Mouse (Mus musculus) gastrocnemius, postnatal 36 days (tissue): ENCODE measurements around the gene Ccnf. TPM values are rescaled to one million over a fixed set of nuclear protein-coding genes. Genes with fewer than 3 reads are reported as not detected.
A peak's percentile ranks its signal among the peaks of the same experiment; 100 is the strongest.

Experiments
- DNase-seq, 2 experiments: peaks; one replicate each; pipeline ENCODE4 v3.0.0; 2022
- intact Hi-C: fragments of 180-260 bp; cut with DNase I; formaldehyde crosslinking; loops from one replicate; pipeline ENCODE4 v1.15.1; 2025
- total RNA-seq, 2 experiments: library from RNA; stranded (reverse); gene quantifications; 2 replicates each; pipeline ENCODE4 v1.2.3; 2021

Ccnf gene
- total RNA-seq, 2 experiments from 2014 or later: 0.91 to 1.1 TPM

GRCm38 (mm10) chr17:24226721-24227120 is 24.6 kb downstream of the Ccnf start:
- intact Hi-C loops: no loop called here
- no peak for DNase-seq

GRCm38 (mm10) chr17:24225851-24226250 is 25.4 kb downstream of the Ccnf start:
- intact Hi-C loops: no loop called here
- no peak for DNase-seq

- intact Hi-C loops: no loop called here
- DNase-seq: no peak
Observed at GRCm38 (mm10) chr17:24224741-24225140, 26.5 kb downstream of the Ccnf start.

DNA sequence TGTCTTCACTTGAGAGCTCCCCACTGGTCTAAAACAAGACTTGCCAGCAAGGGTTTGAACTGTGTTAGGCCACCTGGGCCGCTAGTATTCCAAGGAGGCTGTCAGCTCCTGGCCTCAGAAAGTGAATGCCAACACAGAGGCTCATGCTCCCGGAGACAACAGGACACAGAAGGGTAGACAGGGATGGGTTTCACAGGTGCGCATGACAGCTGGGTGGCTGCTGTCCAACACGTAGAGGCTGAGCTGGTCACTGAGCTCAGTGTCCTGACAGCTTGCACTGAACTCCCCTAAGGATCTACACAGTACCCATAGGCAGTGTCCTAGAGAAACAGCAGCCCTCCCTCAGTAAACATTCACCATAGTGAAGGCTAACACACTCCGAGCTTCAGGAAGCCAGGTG is 27.8 kb downstream of the Ccnf start:
- no peak for DNase-seq
- intact Hi-C loops: no loop called here

DNA sequence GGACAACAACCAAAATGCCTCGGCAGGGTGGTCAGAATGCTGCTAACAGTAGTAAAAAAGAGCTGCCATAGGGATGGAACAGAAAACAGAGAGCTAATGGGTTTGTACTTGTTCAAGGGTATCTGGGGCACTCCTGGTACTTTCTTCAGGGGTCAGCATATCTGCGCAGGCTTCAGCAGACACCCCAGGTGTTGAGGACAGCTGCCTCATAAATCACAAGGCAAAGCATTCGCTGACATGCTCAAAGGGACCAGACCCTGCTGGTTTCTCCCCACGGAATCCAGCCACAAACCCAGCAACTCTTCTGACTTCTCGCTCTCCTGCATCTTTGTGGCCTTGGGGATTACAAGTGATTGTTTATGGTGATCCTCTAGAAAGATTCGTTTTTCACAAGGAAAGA is 28.6 kb downstream of the Ccnf start:
- intact Hi-C loops: no loop called here
- no peak for DNase-seq

- peak; percentile 91 to 93 for DNase-seq
- intact Hi-C loops: no loop called here
Observed at GRCm38 (mm10) chr17:24220435-24221411, 30.6 kb downstream of the Ccnf start, which contains the start of gene Tedc2. TSS of gene Tedc2 (minus strand) at chr17:24220851.

DNA sequence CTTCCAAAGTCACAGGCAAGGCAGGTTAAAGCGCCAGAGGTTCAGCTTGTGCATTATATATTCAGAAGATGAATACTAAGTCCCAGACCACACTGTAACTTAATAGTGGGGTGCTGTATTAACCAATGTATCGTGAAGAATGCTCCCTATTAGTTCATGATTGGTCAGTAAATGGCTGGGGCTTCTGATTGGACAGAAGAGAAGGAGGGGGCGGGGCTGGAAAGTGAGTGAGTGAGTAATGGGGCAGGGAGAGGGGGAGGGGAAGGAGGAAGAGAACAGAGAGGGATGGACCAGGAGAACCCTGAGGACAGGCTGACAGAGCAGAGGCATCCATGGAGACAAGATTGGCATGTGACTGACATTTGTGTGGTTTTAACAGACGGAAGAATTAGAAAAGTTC is 34.4 kb downstream of the Ccnf start:
- DNase-seq: no peak
- intact Hi-C loops: no loop called here

- intact Hi-C loops: no loop called here
- DNase-seq: no peak
Observed at GRCm38 (mm10) chr17:24213186-24213585, 38.1 kb downstream of the Ccnf start.

GRCm38 (mm10) chr17:24212441-24213018 is 38.8 kb downstream of the Ccnf start:
- intact Hi-C loops: no loop called here
- no peak for DNase-seq

- no peak for DNase-seq
- intact Hi-C loops: no loop called here
Observed at GRCm38 (mm10) chr17:24211631-24212440, 39.4 kb downstream of the Ccnf start.

DNA sequence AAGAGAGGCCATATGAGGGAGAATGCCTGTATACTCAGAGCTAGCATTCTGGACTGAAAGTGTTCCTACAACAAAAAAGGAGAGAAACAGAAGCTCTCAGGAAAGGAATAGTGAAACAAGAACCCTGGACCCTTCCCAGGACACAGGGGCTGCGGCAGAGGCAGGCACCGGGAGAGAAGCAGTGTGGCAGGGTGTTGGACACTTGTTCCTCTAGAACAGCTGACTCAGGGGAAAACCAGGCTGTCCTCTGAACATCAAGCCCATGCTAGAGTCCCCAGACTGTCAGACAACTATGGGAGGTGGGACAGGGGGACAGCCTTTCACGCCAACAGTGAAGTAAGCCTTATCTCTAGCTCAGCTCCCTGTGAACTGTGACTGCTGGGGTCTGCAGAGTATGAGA is 40.7 kb downstream of the Ccnf start:
- no peak for DNase-seq
- intact Hi-C loops: no loop called here

GRCm38 (mm10) chr17:24209916-24210240 is 41.4 kb downstream of the Ccnf start:
- no peak for DNase-seq
- intact Hi-C loops: no loop called here

DNA sequence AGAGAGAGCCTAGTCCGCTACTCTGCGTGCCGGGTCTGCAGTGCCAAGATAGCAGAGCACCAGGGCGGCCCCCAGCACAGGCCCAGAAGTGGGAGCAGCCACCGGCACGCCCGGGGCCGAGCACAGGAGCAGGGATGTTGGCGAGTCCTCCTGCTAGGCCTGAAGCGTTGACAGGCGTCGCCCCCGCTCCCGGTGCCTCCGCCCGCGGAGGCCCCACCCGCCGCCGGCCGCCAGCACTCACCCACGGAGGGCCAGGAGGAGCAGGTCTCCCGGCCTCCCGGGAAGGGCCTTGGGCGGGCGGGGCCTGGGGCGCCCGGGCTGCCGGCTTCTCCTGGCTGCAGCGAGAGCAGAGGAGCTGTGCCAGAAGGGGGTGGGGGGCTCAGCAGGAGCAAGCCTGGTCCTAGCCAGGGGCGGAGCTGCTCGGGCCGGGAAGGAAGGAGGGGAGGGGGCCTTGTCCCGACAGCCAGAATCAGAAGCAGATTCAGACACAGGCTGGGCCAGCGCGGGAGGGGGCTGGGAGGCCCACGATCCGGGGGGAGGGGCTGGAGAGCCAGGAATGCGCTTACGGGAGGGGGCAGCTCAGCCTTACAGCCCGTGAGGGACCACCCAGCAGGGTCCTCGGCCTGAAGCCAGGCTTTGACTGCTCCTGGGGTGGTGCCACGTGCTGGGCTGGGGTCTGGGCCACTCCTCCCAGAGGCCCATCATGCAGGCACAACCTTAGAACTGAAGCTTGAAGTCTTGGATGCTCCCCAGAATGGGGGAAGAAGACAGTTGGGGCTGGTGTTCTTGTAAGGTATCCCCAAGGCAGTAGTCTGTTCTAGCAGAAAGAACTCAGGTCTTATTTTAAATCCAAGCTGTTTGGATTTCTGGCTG is 42.0 kb downstream of the Ccnf start, which contains the start of gene Ntn3:
Gene Ntn3, minus strand, starts transcription at position 489 of the 873 bp plus-strand sequence.
- intact Hi-C loops: no loop called here
- DNase-seq: peak in 1 of 2 experiments; percentile 43

- intact Hi-C loops: no loop called here
Observed at GRCm38 (mm10) chr17:24208641-24209042, 42.6 kb downstream of the Ccnf start.

DNA sequence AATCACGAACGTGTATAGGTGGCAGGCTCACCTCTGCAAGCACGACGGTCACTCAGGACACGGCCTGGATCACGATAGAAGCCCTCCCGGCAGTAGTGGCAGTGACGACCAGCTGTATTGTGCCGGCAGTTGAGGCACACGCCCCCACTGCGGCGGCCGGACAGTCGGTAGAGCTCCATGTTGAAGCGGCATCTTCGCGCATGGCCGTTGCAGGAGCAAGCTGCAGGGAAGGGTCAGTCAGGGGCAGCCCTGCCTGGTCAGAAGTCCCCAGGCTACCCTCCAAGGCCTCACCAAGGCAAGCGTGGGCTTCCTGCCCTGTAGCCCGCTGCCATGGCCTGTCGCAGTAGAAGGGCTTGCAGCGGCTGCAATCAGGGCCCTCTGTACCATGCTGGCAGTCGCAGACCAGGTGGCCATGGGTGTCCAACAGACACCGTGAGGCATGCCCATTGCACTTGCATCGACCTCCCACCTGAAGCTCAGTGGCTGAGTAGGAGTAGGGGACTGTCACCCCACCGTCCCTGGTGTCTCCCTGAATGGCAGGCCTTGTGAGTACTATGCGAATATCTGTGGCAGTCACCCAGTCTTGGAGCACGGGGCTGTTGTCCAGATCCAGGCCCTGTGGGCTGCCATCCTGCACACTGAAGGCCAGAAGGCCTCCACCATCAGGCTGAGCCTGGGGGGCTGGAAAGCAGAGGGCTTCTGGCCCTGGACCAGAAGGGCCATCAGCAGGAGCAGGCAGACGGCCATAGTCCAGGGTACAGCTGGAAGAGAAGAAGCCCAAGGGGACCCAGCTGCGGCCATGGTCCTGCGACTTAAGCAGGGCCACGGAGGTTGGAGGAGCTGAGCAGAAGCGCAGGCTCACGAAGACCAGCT is 43.3 kb downstream of the Ccnf start:
- intact Hi-C loops: no loop called here
- no peak for DNase-seq

More at GRCm38 (mm10) chr17:24208641-24209042, 42.6 kb downstream of the Ccnf start:
- peak in 1 of 2 experiments; percentile 36 for DNase-seq

DNA sequence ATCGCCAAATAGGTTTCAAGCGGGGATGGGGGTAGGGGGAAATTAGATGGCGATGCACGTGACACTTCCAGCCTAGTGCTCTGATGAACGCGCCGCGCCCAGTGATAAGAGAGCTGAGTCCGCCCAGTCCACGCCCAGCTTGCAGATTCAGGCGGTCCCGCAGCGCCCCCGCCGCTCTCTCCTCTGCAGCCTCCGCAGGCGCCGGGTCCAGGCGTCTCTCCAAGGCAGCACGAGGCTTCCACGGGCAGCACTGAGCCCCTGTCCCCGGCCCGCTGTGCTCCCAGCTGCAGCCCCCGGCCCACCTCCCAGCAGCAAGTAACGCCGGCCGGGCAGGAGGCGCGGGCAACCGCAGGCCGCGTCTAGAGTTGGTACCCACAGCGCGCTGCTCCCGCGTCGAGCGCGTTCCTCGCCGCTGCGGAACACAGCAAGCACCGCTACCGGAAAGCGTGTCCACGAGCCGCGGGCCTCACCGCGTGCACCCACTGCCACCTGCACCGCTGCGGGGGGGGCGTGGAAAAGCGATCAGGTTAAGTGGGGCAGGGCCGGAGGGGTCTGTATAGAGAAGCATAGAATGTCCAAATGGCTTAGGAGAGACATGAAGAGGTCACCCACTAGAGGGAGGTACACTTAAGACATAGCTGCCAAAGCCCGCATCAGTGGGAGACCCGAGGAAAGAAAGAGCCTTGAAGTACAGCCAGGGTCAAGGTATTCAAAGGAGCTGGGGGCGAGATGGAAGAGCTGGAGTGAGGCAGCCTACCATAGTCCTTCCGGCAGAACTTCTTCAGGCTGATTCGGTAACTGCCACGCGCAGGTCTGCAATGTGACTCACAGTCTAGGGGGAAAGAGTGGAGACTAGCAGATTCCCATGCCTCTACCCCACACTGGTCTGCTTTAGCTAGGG is 44.6 kb downstream of the Ccnf start:
- intact Hi-C loops: no loop called here
- no peak for DNase-seq

GRCm38 (mm10) chr17:24205908-24206361 is 45.3 kb downstream of the Ccnf start:
- no peak for DNase-seq
- intact Hi-C loops: no loop called here
